Mouse (Mus musculus): ENCODE measurements around the gene Olfr1350.
"Not testable (repeated sequence)": the region's sequence is repeated elsewhere in the genome, so short reads cannot be mapped to it uniquely, and the experiment has no call there.

Gene Olfr1350

DNA sequence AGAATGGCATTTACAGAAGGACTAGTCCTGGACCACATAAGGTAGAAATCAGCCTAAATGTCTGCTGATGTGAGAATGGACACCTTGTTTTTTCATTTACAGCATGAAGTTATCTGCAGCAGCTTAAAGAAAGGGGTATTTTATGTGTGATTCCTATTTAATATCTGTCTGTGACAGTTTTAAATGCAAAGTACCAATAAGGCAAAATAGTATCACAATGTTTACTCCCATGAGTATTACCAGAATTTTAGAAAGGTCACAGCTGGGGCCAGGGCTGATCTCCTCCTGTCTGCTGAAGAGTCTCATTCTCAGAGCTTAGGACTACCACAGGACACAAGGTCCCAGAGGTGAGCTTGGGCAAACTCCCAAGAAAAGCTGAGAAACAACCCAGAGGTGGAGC lies at the start of gene Olfr1350:
Gene Olfr1350 (plus strand): TSS at position 301 of the 400 bp plus-strand sequence.
- DNase-seq = no peak

DNA sequence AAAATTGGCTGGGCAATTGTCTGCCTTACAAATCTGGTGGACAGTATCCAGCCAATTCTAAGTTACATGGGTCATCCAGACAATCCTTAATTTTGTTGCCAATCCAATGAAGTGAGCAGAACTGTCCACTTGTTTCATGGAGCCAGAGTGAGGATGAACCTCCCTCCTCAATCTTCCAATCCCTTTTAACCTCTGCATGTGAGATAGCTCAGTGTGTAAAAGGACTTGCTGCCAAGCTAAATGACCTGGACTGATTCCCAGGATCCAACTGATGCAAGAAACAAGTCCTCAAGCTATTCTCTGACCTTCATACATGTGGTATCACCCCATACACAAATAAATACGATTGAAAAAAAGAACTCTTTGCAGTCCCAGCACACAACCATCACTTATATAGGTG lies 43.0 kb upstream of the Olfr1350 start:
- DNase-seq = no peak

DNA sequence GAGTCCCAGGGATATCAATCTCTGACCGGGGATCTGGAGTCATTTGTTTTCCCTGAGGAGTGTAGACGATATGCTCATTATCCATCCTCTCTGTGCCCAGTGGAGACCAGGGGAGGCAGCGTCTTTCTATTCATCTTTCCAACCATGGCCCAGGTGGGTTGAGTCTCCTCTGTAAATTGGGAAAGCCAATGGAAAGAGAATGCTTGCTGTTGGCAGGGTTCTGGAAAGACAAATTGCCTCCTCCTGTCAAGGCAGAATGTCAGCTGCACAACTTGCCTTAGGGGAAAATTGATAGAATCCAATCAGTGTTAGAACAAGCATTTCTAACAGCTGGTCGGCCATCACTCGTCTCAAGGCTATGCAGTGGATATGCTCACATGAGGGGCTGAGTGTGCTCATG lies 41.8 kb upstream of the Olfr1350 start, which contains the start of gene Olfr1349:
Gene Olfr1349 (minus strand): TSS at position 101 of the 400 bp plus-strand sequence.
- no peak for DNase-seq

DNA sequence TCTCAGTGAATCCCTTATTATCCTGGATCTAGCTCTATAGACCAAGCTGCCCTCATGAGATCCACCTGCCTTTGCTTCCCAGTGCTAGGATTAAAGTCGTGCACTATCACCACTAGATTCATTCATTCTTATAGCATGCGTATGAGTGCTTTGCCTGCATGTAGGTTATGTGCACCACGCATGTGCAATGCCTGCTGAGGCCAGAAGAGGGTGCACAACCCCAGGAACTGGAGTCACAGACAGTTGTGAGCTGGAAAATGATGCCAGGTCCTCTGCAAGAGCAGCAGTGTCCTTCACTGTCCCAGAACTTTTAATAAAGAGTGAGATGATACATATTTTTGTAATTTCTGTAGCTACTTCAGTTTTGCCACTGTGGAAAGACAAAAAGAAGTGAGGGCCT lies 39.6 kb upstream of the Olfr1350 start:
- DNase-seq = no peak

DNA sequence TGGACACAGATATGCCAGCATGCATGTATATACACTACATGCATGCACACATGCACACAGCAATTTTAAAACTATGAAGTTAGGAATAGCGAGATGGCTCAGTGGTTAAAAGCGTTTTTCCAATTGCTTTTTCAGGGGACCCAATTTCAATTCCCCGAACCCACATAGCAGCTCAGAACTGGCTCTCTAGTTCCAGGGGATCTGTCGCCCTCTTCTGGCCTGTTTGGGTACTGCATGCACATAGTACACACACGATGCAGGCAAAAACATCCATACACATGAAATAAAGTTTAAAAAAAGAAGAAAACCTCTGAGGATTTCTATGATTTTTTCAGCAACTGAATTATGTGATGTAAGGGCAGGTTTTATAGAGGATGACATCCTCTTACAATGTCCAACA lies 38.5 kb upstream of the Olfr1350 start:
- DNase-seq = no peak

DNA sequence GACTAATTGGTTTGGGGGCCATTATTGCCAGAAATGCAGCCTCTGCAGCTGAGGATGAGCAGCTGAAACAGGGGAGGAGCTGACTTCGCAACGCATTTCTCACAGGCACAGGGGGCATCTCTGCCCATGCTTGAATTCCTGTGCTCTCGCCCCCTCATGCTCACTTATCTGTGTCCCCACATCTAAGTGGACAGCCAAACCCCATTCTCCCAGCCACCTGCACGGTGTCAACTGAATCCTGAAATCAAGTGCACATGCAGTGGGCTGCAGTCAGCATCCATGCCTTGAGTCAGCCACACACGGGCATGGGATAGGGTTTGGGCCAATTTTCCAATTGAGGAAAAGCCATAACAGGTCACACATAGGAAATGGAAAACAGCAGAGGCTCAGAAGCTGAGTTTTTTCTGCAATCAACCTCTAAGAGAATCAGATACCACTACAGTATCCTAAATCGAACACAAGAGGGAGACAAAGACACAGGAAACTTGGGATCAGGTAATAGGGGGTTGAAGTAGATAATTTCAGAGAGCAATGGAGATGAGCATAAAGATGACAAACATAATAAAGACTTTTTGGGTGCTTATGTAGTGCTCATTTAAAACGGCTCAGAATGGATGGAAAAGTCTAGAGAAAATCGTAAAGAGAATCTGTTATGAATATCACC lies 21.6 kb downstream of the Olfr1350 start:
- DNase-seq = no peak

DNA sequence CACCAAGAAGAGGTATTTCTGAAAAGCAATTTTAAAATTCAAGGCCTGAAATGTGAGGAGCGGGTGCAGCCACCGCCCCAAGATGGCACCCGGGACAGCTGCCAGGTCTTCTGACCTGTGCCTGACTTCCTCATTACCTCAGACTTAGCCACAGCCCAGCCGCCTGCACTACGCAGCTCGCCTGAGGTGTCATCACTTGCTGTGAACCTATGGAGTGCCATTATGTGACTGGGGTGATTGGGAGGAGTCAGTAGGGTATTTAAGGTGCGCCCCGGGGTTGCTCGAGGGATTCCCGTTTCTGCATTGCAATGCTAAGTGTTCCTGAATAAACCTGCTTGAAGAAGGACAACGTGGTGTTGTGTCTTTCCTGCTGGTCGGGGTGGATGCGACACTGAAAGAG lies 24.1 kb downstream of the Olfr1350 start:
- DNase-seq = not testable (repeated sequence)

DNA sequence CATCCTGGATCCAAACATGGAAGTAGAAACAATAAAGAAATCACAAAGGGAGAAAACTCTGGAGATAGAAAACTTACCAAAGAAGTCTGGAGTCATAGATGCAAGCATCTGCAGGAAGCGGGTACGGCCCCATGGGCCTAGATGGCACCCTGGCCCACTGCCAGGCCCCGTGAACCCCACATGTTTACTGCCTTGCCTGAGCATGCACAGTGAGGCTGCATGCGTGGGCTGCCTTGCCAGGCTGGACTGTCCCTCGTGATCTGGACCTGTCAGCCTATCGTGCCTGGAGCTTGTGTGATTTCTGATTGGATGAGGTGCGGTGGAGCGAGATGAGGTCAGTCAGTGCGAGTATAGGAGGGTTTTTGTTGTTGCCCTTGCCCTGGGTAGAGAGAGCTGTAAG lies 38.7 kb downstream of the Olfr1350 start:
- no peak for DNase-seq

Data from lung, postnatal 10 days (tissue).